ENCODE assay signal across 18 mouse cellular contexts in the genomic region with DNA sequence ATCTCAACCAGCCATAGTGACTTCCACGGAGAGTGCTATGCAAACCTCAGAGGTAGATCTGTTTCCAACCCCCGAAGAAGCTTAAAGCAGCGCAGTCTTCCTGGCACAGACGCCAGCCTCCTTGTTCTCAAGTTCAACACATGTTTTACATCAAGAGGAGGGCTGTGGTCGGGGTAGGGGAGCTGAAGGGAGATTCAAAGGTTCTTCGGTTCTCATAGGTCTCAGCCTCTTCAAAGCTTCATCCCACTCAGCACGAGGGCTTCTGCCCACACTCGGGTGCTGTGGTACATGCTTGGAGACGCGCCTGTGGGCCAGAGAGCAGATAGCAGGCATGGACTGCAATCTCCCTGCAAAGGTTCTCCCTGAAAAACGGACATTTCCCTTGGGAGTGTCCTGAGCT.
A peak's percentile ranks its signal among the peaks of the same experiment; 100 is the strongest.
DNase-seq lines count a peak whose midpoint lies in the region; ATAC-seq and TF ChIP-seq lines count a peak whose summit lies in the region.
"Had no signal": no experiment of that assay in that cellular context is flagged by ENCODE, and none has a peak within 500 bp of the region (broad histone marks: within the 10 kb centered on the region; RNA-seq: fewer than 3 reads in every experiment).

No protein-coding gene starts in this region.

- no peak overlapping the region for H3K4me2 ChIP-seq in intestine, postnatal 0 days (replicated peaks; ENCODE audit: low read depth)
- H3K4me2 ChIP-seq: heart, embryonic 15.5 days had no signal

- H3K36me3 ChIP-seq in thymus, adult 2 months (ENCODE audit: control insufficient read depth, insufficient read depth, low read length) = no peaks in the 10 kb centered on the region
- H3K36me3 ChIP-seq in intestine, postnatal 0 days (ENCODE audit: control insufficient read depth, insufficient read depth) = no peaks in the 10 kb centered on the region
- H3K36me3 ChIP-seq: G1E; heart, embryonic 15.5 days; hindbrain, embryonic 10.5 days had no signal

- H3K4me3 ChIP-seq in thymus, adult 2 months (ENCODE audit: control insufficient read depth, insufficient read depth, low read length) = no peak overlapping the region
- H3K4me3 ChIP-seq in intestine, postnatal 0 days (ENCODE audit: low read depth, low read length) = no peak overlapping the region
- H3K4me3 ChIP-seq: heart, embryonic 15.5 days; hindbrain, embryonic 10.5 days had no signal

- H3K27ac ChIP-seq in thymus, adult 2 months (ENCODE audit: control insufficient read depth, insufficient read depth, low read length) = no peak overlapping the region
- H3K27ac ChIP-seq in intestine, postnatal 0 days (ENCODE audit: low read depth, low read length) = no peak overlapping the region
- H3K27ac ChIP-seq: heart, embryonic 15.5 days; hindbrain, embryonic 10.5 days had no signal

- peaks cover 9% of the 10 kb centered on the region for H3K4me1 ChIP-seq in thymus, adult 2 months (replicated peaks; ENCODE audit: control insufficient read depth, insufficient read depth, low read length)
- H3K4me1 ChIP-seq in intestine, postnatal 0 days (replicated peaks; ENCODE audit: control insufficient read depth, insufficient read depth, low read length) = 0 out of 2 replicates have a peak, but pooled peaks cover 4% of the 10 kb centered on the region

- no peak overlapping the region for H3K9ac ChIP-seq in intestine, postnatal 0 days (ENCODE audit: low read depth, low read length)
- H3K9ac ChIP-seq: heart, embryonic 15.5 days had no signal

- DNase-seq in thymus, adult 2 months = peak; percentile 28
- DNase-seq in thymus, adult 18-20 months = no peak
- DNase-seq in forelimb bud, embryonic 11.5 days (ENCODE audit: low read depth, low spot score) = peak; percentile 30
- DNase-seq in naive thymus-derived CD4-positive, alpha-beta T cell, adult 2 months (ENCODE audit: low read depth) = peak; percentile 49
- DNase-seq in natural killer cell, adult 2 months (ENCODE audit: low spot score in 2 of 2) = no peak
- no peak for DNase-seq in liver
- no peak for DNase-seq in B cell, adult 2 months
- DNase-seq: adrenal gland, adult 2 months; cerebellum, postnatal 14 days; left cerebral cortex, postnatal 4 days; lung, adult 18-20 months; right cerebral cortex, adult 18-20 months; spleen, adult 18-20 months had no signal

- H3K9me3 ChIP-seq in intestine, postnatal 0 days (ENCODE audit: control insufficient read depth) = no peaks in the 10 kb centered on the region
- H3K9me3 ChIP-seq: G1E; heart, embryonic 15.5 days; hindbrain, embryonic 10.5 days had no signal

- no peak for TF ChIP-seq CTCF in thymus, adult 2 months (IDR thresholded peaks at IDR 0.05; ENCODE audit: borderline replicate concordance, control insufficient read depth, extremely low read depth, insufficient read depth, low read length, poor library complexity)
- no peak for TF ChIP-seq CTCF in intestine, postnatal 0 days (IDR thresholded peaks at IDR 0.05; ENCODE audit: low read depth)

- 15% methylated on average over 11 of the region's 11 CpGs for WGBS in thymus, adult 2 months
- 64% methylated on average over 11 of the region's 11 CpGs for WGBS in intestine, postnatal 0 days

- no peaks in the 10 kb centered on the region for H3K27me3 ChIP-seq in thymus, adult 2 months (ENCODE audit: control insufficient read depth, insufficient read depth, low read length)
- no peaks in the 10 kb centered on the region for H3K27me3 ChIP-seq in intestine, postnatal 0 days (replicated peaks; ENCODE audit: control insufficient read depth, insufficient read depth, low read length)
- H3K27me3 ChIP-seq: heart, embryonic 15.5 days had no signal

- no peak for ATAC-seq in intestine, postnatal 0 days
- ATAC-seq: midbrain, embryonic 16.5 days had no signal

- no peak for TF ChIP-seq POLR2A in thymus, adult 2 months (IDR thresholded peaks at IDR 0.05; ENCODE audit: control insufficient read depth, extremely low read depth, insufficient read depth, low read length, poor library complexity)

Comparison
In these comparisons a context has a peak if more than half of its experiments do, and no peak if none do; other contexts are left out.
1. DNase-seq: peak in thymus, adult 2 months (single experiment), forelimb bud, embryonic 11.5 days (single experiment) and naive thymus-derived CD4-positive, alpha-beta T cell, adult 2 months (single experiment); none in thymus, adult 18-20 months (0 of 2), natural killer cell, adult 2 months (0 of 2), liver (single experiment) and B cell, adult 2 months (0 of 2).